Mouse (Mus musculus): ENCODE results near the gene Ezh2.
"Not testable (repeated sequence)": the region's sequence is repeated elsewhere in the genome, so short reads cannot be mapped to it uniquely, and the experiment has no call there.

Ezh2 gene

GRCm38 (mm10) chr6:47594926-47595623 lies at the start of gene Ezh2:
Gene Ezh2, minus strand, starts transcription at chr6:47595341.
- DNase-seq = peak; percentile 98

- no peak for DNase-seq
Observed at GRCm38 (mm10) chr6:47636527-47637076, 41.5 kb upstream of the Ezh2 start.

GRCm38 (mm10) chr6:47635995-47636526 lies 40.9 kb upstream of the Ezh2 start:
- DNase-seq = no peak

GRCm38 (mm10) chr6:47635207-47635994 lies 40.3 kb upstream of the Ezh2 start:
- no peak for DNase-seq

- DNase-seq = no peak
Observed at GRCm38 (mm10) chr6:47633467-47633866, 38.3 kb upstream of the Ezh2 start.

- not testable (repeated sequence) for DNase-seq
Observed at GRCm38 (mm10) chr6:47630061-47630460, 34.9 kb upstream of the Ezh2 start.

GRCm38 (mm10) chr6:47627978-47628377 lies 32.8 kb upstream of the Ezh2 start:
- DNase-seq = no peak

GRCm38 (mm10) chr6:47626976-47627375 lies 31.8 kb upstream of the Ezh2 start:
- DNase-seq = not testable (repeated sequence)

GRCm38 (mm10) chr6:47621039-47621438 lies 25.9 kb upstream of the Ezh2 start:
- no peak for DNase-seq

GRCm38 (mm10) chr6:47608306-47608705 lies 13.2 kb upstream of the Ezh2 start:
- not testable (repeated sequence) for DNase-seq

- no peak for DNase-seq
Observed at GRCm38 (mm10) chr6:47601931-47602330, 6.8 kb upstream of the Ezh2 start.

GRCm38 (mm10) chr6:47595696-47596095 lies 555 bp upstream of the Ezh2 start:
- peak; percentile 3 for DNase-seq

- DNase-seq = peak; percentile 74
Observed at GRCm38 (mm10) chr6:47594141-47594835, 853 bp downstream of the Ezh2 start.

- no peak for DNase-seq
Observed at GRCm38 (mm10) chr6:47593590-47593989, 1.6 kb downstream of the Ezh2 start.

GRCm38 (mm10) chr6:47587332-47587731 lies 7.8 kb downstream of the Ezh2 start:
- not testable (repeated sequence) for DNase-seq

GRCm38 (mm10) chr6:47572887-47573286 lies 22.3 kb downstream of the Ezh2 start:
- no peak for DNase-seq

- no peak for DNase-seq
Observed at GRCm38 (mm10) chr6:47565326-47566035, 29.7 kb downstream of the Ezh2 start.

GRCm38 (mm10) chr6:47561426-47561825 lies 33.7 kb downstream of the Ezh2 start:
- peak; percentile 21 for DNase-seq

GRCm38 (mm10) chr6:47560846-47561245 lies 34.3 kb downstream of the Ezh2 start:
- DNase-seq = no peak

- DNase-seq = no peak
Observed at GRCm38 (mm10) chr6:47560407-47560806, 34.7 kb downstream of the Ezh2 start.

GRCm38 (mm10) chr6:47559287-47559686 lies 35.9 kb downstream of the Ezh2 start:
- no peak for DNase-seq

- DNase-seq = no peak
Observed at GRCm38 (mm10) chr6:47552280-47552679, 42.9 kb downstream of the Ezh2 start.
